Mouse (Mus musculus) heart, postnatal 36 days (tissue): ENCODE measurements around the gene Shisa4. TPM values are rescaled to one million over a fixed set of nuclear protein-coding genes. Genes with fewer than 3 reads are reported as not detected.
A peak's percentile ranks its signal among the peaks of the same experiment; 100 is the strongest.
"Not testable (repeated sequence)": the region's sequence is repeated elsewhere in the genome, so short reads cannot be mapped to it uniquely, and the experiment has no call there.

Experiments
- DNase-seq, 2 experiments: peaks; one replicate each; pipeline ENCODE4 v3.0.0; 2021 to 2022
- intact Hi-C: fragments of 180-260 bp; cut with DNase I; formaldehyde crosslinking; loops from one replicate; pipeline ENCODE4 v1.15.1; 2025
- total RNA-seq, 2 experiments: library from RNA; stranded (reverse); gene quantifications; 2 replicates each; pipeline ENCODE4 v1.2.3; 2021

Shisa4 gene
- 1 to 10 TPM; 3.0 to 3.2 TPM for total RNA-seq

GRCm38 (mm10) chr1:135374868-135375581 is at the start of gene Shisa4:
Gene Shisa4 (minus strand): TSS chr1:135375237.
- peak; percentile 63 to 71 for DNase-seq
- intact Hi-C loops, result loop anchor here (5.0 kb wide), 1 partner anchor 388 kb away; no protein-coding TSS in a partner anchor

- intact Hi-C loops, result no loop called here
- DNase-seq, result no peak
These were observed 47.7 kb upstream of the Shisa4 start for GRCm38 (mm10) chr1:135422772-135423171.

- intact Hi-C loops, result no loop called here
- DNase-seq, result peak; percentile 18 to 35
These were observed 39.0 kb upstream of the Shisa4 start for GRCm38 (mm10) chr1:135413996-135414395.

- intact Hi-C loops, result no loop called here
- DNase-seq, result no peak
These were observed 37.1 kb upstream of the Shisa4 start for GRCm38 (mm10) chr1:135412130-135412529.

- peak; percentile 68 for DNase-seq
These were observed 35.9 kb upstream of the Shisa4 start for GRCm38 (mm10) chr1:135410967-135411366.

GRCm38 (mm10) chr1:135408973-135409372 is 33.9 kb upstream of the Shisa4 start:
- intact Hi-C loops, result no loop called here
- no peak for DNase-seq

More at GRCm38 (mm10) chr1:135410967-135411366, 35.9 kb upstream of the Shisa4 start:
- intact Hi-C loops, result loop anchor here (2.0 kb wide), 1 partner anchor 20 kb away; the partner anchor contains the start of gene Ipo9

GRCm38 (mm10) chr1:135405356-135405755 is 30.3 kb upstream of the Shisa4 start:
- intact Hi-C loops, result no loop called here
- DNase-seq, result no peak

- intact Hi-C loops, result no loop called here
These were observed 26.5 kb upstream of the Shisa4 start for GRCm38 (mm10) chr1:135401452-135402110.

GRCm38 (mm10) chr1:135399466-135399865 is 24.4 kb upstream of the Shisa4 start:
- DNase-seq, result no peak
- intact Hi-C loops, result no loop called here

More at GRCm38 (mm10) chr1:135401452-135402110, 26.5 kb upstream of the Shisa4 start:
- no peak for DNase-seq

GRCm38 (mm10) chr1:135385161-135385560 is 10.1 kb upstream of the Shisa4 start:
- no peak for DNase-seq
- intact Hi-C loops, result no loop called here

GRCm38 (mm10) chr1:135384171-135384570 is 9.1 kb upstream of the Shisa4 start:
- intact Hi-C loops, result no loop called here
- no peak for DNase-seq

GRCm38 (mm10) chr1:135381560-135381959 is 6.5 kb upstream of the Shisa4 start:
- DNase-seq, intact Hi-C loops: not testable (repeated sequence)

- no peak for DNase-seq
- intact Hi-C loops, result no loop called here
These were observed 5.3 kb upstream of the Shisa4 start for GRCm38 (mm10) chr1:135380071-135380991.

GRCm38 (mm10) chr1:135379048-135379447 is 4.0 kb upstream of the Shisa4 start:
- DNase-seq, result no peak
- intact Hi-C loops, result no loop called here

GRCm38 (mm10) chr1:135378576-135378975 is 3.5 kb upstream of the Shisa4 start:
- intact Hi-C loops, result no loop called here
- DNase-seq, result peak in 1 of 2 experiments; percentile 44

- DNase-seq, result peak in 1 of 2 experiments; percentile 25
- intact Hi-C loops, result loop anchor here (5.0 kb wide), 1 partner anchor 387 kb away; no protein-coding TSS in a partner anchor
These were observed 716 bp downstream of the Shisa4 start for GRCm38 (mm10) chr1:135374175-135374867.

GRCm38 (mm10) chr1:135373171-135373677 is 1.8 kb downstream of the Shisa4 start:
- DNase-seq, result no peak
- intact Hi-C loops, result loop anchor here (5.0 kb wide), 1 partner anchor 386 kb away; no protein-coding TSS in a partner anchor

- intact Hi-C loops, result loop anchor here (2.0 kb wide), 4 partner anchors 57 to 259 kb away; partner anchors contain the start of genes Elf3 and Timm17a
- DNase-seq, result no peak
These were observed 5.6 kb downstream of the Shisa4 start for GRCm38 (mm10) chr1:135369415-135369814.

- peak; percentile 46 to 63 for DNase-seq
- intact Hi-C loops, result loop anchor here (1.0 to 2.0 kb wide), 6 partner anchors 56 to 258 kb away; partner anchors contain the start of genes Elf3 and Timm17a
These were observed 6.1 kb downstream of the Shisa4 start for GRCm38 (mm10) chr1:135368982-135369381.
